Mouse (Mus musculus): ENCODE data around the gene Ppp2r2c.

DNA sequence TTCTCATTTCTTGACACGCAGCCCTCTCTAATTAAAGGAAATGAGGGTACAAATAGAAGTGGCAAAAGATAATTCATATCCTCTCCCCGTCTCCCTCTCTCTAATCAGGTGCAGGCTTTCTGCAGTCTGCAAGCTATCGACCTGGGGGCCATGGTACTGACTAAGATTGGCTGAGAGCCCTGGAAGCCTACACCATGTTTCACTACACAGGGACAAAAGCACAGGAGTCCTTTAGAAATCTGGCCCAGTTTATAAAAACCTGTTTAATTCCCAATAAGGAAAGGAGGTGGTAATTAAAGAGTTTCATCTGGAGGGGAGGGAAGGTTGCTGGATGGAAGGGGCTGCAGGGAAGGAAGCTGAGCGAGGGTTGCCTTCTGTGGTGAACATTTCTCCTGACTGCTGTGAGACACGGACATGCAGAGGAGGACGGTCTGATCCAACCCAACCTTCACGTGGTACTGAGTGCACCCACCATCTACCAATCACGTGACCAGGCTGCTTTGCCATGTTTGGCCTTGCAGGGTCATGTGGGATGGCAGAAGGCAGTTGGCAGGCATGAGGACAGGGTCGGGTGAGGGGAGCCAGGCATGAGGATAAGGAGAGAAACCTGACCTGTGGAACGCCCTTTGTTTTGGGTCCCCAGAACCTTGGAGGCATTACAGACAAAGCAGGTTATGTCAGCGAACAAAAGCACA, 30.2 kb downstream of the Ppp2r2c start:
- TF ChIP-seq POLR2A (IDR thresholded peaks at IDR 0.05; ENCODE audit: borderline replicate concordance, extremely low read depth, low read depth, low read length) (no peak), CTCF (IDR thresholded peaks at IDR 0.05; ENCODE audit: insufficient read depth, low read length) (no peak)

Measured in lung, adult 2 months (tissue).